Mouse (Mus musculus) forebrain, embryonic 13.5 days (tissue): ENCODE results near the gene Tmem147. TPM values are rescaled to one million over a fixed set of nuclear protein-coding genes. Genes with fewer than 3 reads are reported as not detected.

ENCODE experiments used
- polyA plus RNA-seq: library from polyadenylated mRNA; unstranded; fragments of >200 nt; fragmentation: Nextera tagmentation; extraction: Ambion mirVana; gene quantifications from 2 replicates; pipeline ENCODE4 v1.2.1, GENCODE M21; 2015

Tmem147 gene
- polyA plus RNA-seq, 1 experiment from 2014 or later, result 182 TPM

Other genes starting within 250 kb of the Tmem147 start
- gene Prodh2, start 235.9 kb downstream of the Tmem147 start, polyA plus RNA-seq, result 0.31 TPM in 1 of 2 replicates, not detected in the other
- 80.6 and 88.7 TPM in 2 replicates for gene Arhgap33, start 194.5 kb downstream of the Tmem147 start, polyA plus RNA-seq
- 11.0 and 12.1 TPM in 2 replicates for gene Hspb6, start 177.4 kb downstream of the Tmem147 start, polyA plus RNA-seq
- gene Proser3, start 177.2 kb downstream of the Tmem147 start, polyA plus RNA-seq, result 14.8 and 17.5 TPM in 2 replicates
- gene Lin37, start 169.7 kb downstream of the Tmem147 start, polyA plus RNA-seq, result 53.0 and 65.1 TPM in 2 replicates
- gene U2af1l4, start 166.2 kb downstream of the Tmem147 start, polyA plus RNA-seq, result 114 and 122 TPM in 2 replicates
- 20.2 and 22.5 TPM in 2 replicates for gene Gm49396, start 166.2 kb downstream of the Tmem147 start, polyA plus RNA-seq
- gene Psenen, start 165.9 kb downstream of the Tmem147 start, polyA plus RNA-seq, result 128 and 141 TPM in 2 replicates
- 7.4 and 8.2 TPM in 2 replicates for gene Igflr1, start 164.1 kb downstream of the Tmem147 start, polyA plus RNA-seq
- 11.6 and 14.1 TPM in 2 replicates for gene Kmt2b, start 140.8 kb downstream of the Tmem147 start, polyA plus RNA-seq
- 0.34 and 0.43 TPM in 2 replicates for gene Zbtb32, start 130.6 kb downstream of the Tmem147 start, polyA plus RNA-seq
- gene Upk1a, start 116.7 kb downstream of the Tmem147 start, polyA plus RNA-seq, result 0.19 and 0.37 TPM in 2 replicates
- 944 and 1,056 TPM in 2 replicates for gene Cox6b1, start 103.4 kb downstream of the Tmem147 start, polyA plus RNA-seq
- not detected in 2 replicates for gene Etv2, start 93.7 kb downstream of the Tmem147 start, polyA plus RNA-seq
- gene Rbm42, start 79.2 kb downstream of the Tmem147 start, polyA plus RNA-seq, result 144 and 146 TPM in 2 replicates
- gene Haus5, start 64.5 kb downstream of the Tmem147 start, polyA plus RNA-seq, result 52.7 and 57.2 TPM in 2 replicates
- not detected in 2 replicates for gene Pmis2, start 57.9 kb downstream of the Tmem147 start, polyA plus RNA-seq
- gene 2200002J24Rik, start 30.6 kb downstream of the Tmem147 start, polyA plus RNA-seq, result not detected in 2 replicates
- 0.79 and 1.4 TPM in 2 replicates for gene Atp4a, start 17.3 kb downstream of the Tmem147 start, polyA plus RNA-seq
- 0.93 and 1.0 TPM in 2 replicates for gene Gapdhs, start 14.1 kb upstream of the Tmem147 start, polyA plus RNA-seq
- 1.5 and 1.9 TPM in 2 replicates for gene Sbsn, start 21.9 kb upstream of the Tmem147 start, polyA plus RNA-seq
- gene Dmkn, start 34.2 kb upstream of the Tmem147 start, polyA plus RNA-seq, result 0.68 TPM in 1 of 2 replicates, not detected in the other
- gene Krtdap, start 58.4 kb upstream of the Tmem147 start, polyA plus RNA-seq, result not detected in 2 replicates
- gene Ffar2, start 94.2 kb upstream of the Tmem147 start, polyA plus RNA-seq, result 0.09 TPM in 1 of 2 replicates, not detected in the other
- gene Ffar3, start 126.6 kb upstream of the Tmem147 start, polyA plus RNA-seq, result not detected in 2 replicates
- gene Ffar1, start 132.0 kb upstream of the Tmem147 start, polyA plus RNA-seq, result not detected in 2 replicates
- gene Cd22, start 150.8 kb upstream of the Tmem147 start, polyA plus RNA-seq, result not detected in 2 replicates
- 0.58 and 0.64 TPM in 2 replicates for gene Mag, start 185.3 kb upstream of the Tmem147 start, polyA plus RNA-seq
- gene Hamp2, start 195.1 kb upstream of the Tmem147 start, polyA plus RNA-seq, result not detected in 2 replicates
- gene Hamp, start 214.5 kb upstream of the Tmem147 start, polyA plus RNA-seq, result not detected in 2 replicates
- 23.9 and 24.4 TPM in 2 replicates for gene Usf2, start 227.3 kb upstream of the Tmem147 start, polyA plus RNA-seq
- gene Lsr, start 243.9 kb upstream of the Tmem147 start, polyA plus RNA-seq, result 17.8 and 22.2 TPM in 2 replicates
- 0.58 and 0.74 TPM in 2 replicates for gene Fam187b, start 244.2 kb upstream of the Tmem147 start, polyA plus RNA-seq